Mouse (Mus musculus) liver, adult 2 months (tissue): Measurements from ENCODE around the gene Tanc1. TPM values are rescaled to one million over a fixed set of nuclear protein-coding genes. Genes with fewer than 3 reads are reported as not detected.
A peak's percentile ranks its signal among the peaks of the same experiment; 100 is the strongest.

Experiments used
- DNase-seq: peaks from one replicate; pipeline ENCODE4 v3.0.0-alpha.2; 2011; ENCODE audit warnings: low read depth, low spot score; ENCODE audit errors: extremely low read depth
- H3K27ac ChIP-seq: fragments of 200-500 bp; replicated peaks from 2 replicates; pipeline ENCODE4 v1.5.1; 2012; ENCODE audit warnings: low read depth, mild to moderate bottlenecking, control low read depth, inconsistent platforms, low read length; ENCODE audit not compliant: insufficient read depth
- H3K27me3 ChIP-seq: fragments of 200-500 bp; 2 replicates; pipeline ENCODE4 v1.6.1; 2012; ENCODE audit warnings: mild to moderate bottlenecking, moderate library complexity, low read length, inconsistent platforms; ENCODE audit not compliant: control insufficient read depth, insufficient read depth
- H3K36me3 ChIP-seq: fragments of 200-500 bp; 2 replicates; pipeline ENCODE4 v1.6.1; 2012; ENCODE audit warnings: low read length, inconsistent platforms; ENCODE audit not compliant: control insufficient read depth, insufficient read depth
- H3K4me1 ChIP-seq: fragments of 200-500 bp; 2 replicates; pipeline ENCODE4 v1.6.1; 2011; ENCODE audit warnings: low read length; ENCODE audit not compliant: control insufficient read depth, insufficient read depth
- H3K4me3 ChIP-seq: fragments of 200-500 bp; 2 replicates; pipeline ENCODE4 v1.5.1; 2011; ENCODE audit warnings: low read depth, mild to moderate bottlenecking, control low read depth, low read length, moderate library complexity; ENCODE audit not compliant: insufficient read depth
- H3K79me2 ChIP-seq: fragments of 200-500 bp; 2 replicates; pipeline ENCODE4 v1.6.1; 2012; ENCODE audit warnings: inconsistent platforms, mild to moderate bottlenecking, low read length, moderate library complexity; ENCODE audit not compliant: control insufficient read depth, insufficient read depth
- H3K9ac ChIP-seq: fragments of 200-500 bp; 2 replicates; pipeline ENCODE4 v1.6.1; 2012; ENCODE audit warnings: low read depth, mild to moderate bottlenecking, control low read depth, inconsistent platforms, low read length
- CTCF ChIP-seq: fragments of 200-500 bp; IDR thresholded peaks from 2 replicates; pipeline ENCODE4 v1.5.1; 2011; ENCODE audit warnings: low read depth, low read length, control low read depth
- POLR2A ChIP-seq: fragments of 200-500 bp; IDR thresholded peaks from 2 replicates; pipeline ENCODE4 v1.6.1; 2011; ENCODE audit warnings: low read length, control low read depth; ENCODE audit not compliant: insufficient read depth; ENCODE audit errors: extremely low read depth
- WGBS: fragments of 180-500 bp; shearing (Covaris S2); methylation state at CpG from one replicate; pipeline ENCODE4 v1.1.7; 2018; 5-methylcytosine and 5-hydroxymethylcytosine counted together
- polyA plus RNA-seq: library from polyadenylated mRNA; depleted of rRNA; stranded (reverse); fragments of >200 nt; gene quantifications from 2 replicates; pipeline ENCODE4 v1.2.3, GENCODE M21; 2012
- total RNA-seq: library from RNA; depleted of rRNA; stranded (reverse); fragments of >200 nt; gene quantifications from 2 replicates; pipeline ENCODE4 v1.2.3, GENCODE M21; 2014

The Tanc1 gene
- total and polyA plus RNA-seq, 2 experiments: 2.7 to 5.0 TPM

- TF ChIP-seq CTCF (no peak), POLR2A (no peak)
These were observed 265.5 kb downstream of the Tanc1 start for GRCm38 (mm10) chr2:59877335-59877734.

GRCm38 (mm10) chr2:59878221-59878620 lies 266.4 kb downstream of the Tanc1 start:
- Histone ChIP-seq H3K4me3 (no peak overlapping the region), H3K36me3 (peaks cover 3% of the 10 kb centered on the region; the same call in 1 of the 2 replicates), H3K4me1 (no peaks in the 10 kb centered on the region; the same call in 1 of the 2 replicates), H3K79me2 (no peaks in the 10 kb centered on the region; the same call in 1 of the 2 replicates), H3K27ac (no peak overlapping the region), H3K9ac (no peak overlapping the region), H3K27me3 (no peaks in the 10 kb centered on the region)
- DNase-seq: no peak
- no peak for TF ChIP-seq POLR2A
- no peak for TF ChIP-seq CTCF
- WGBS: 89% methylated on average over 19 of the region's 19 CpGs

More at GRCm38 (mm10) chr2:59877335-59877734, 265.5 kb downstream of the Tanc1 start:
- 94% methylated on average over 4 of the region's 4 CpGs for WGBS
- Histone ChIP-seq H3K4me3 (no peak overlapping the region), H3K4me1 (no peaks in the 10 kb centered on the region), H3K27ac (no peak overlapping the region), H3K9ac (no peak overlapping the region), H3K36me3 (peaks cover 5% of the 10 kb centered on the region; the same call in 1 of the 2 replicates), H3K79me2 (no peaks in the 10 kb centered on the region; the same call in 1 of the 2 replicates), H3K27me3 (no peaks in the 10 kb centered on the region)
- no peak for DNase-seq

GRCm38 (mm10) chr2:59881404-59881803 lies 269.6 kb downstream of the Tanc1 start:
- H3K4me1 ChIP-seq: peaks cover 2% of the 10 kb centered on the region; the same call in 1 of the 2 replicates
- WGBS: 74% methylated on average over 6 of the region's 6 CpGs
- H3K27ac ChIP-seq: no peak overlapping the region; the same call in 1 of the 2 replicates
- H3K79me2 ChIP-seq: no peaks in the 10 kb centered on the region; the same call in 1 of the 2 replicates
- H3K27me3 ChIP-seq: no peaks in the 10 kb centered on the region
- no peaks in the 10 kb centered on the region for H3K36me3 ChIP-seq
- H3K4me3 ChIP-seq: no peak overlapping the region
- no peak for DNase-seq
- TF ChIP-seq CTCF: no peak
- H3K9ac ChIP-seq: no peak overlapping the region

GRCm38 (mm10) chr2:59881831-59882741 lies 270.2 kb downstream of the Tanc1 start, which contains the start of gene Wdsub1:
Wdsub1 (minus strand) TSS chr2:59882591.
- Histone ChIP-seq H3K27ac (peak within 1 kb of the TSS; percentile 90), H3K79me2 (no peaks in the 10 kb centered on the region; the same call in 1 of the 2 replicates), H3K9ac (peak within 1 kb of the TSS; percentile 90), H3K4me3 (peak within 1 kb of the TSS; percentile 97), H3K27me3 (no peaks in the 10 kb centered on the region), H3K4me1 (peaks cover 2% of the 10 kb centered on the region; the same call in 1 of the 2 replicates), H3K36me3 (no peaks in the 10 kb centered on the region)
- DNase-seq: peak; percentile 89
- TF ChIP-seq CTCF (no peak), POLR2A (no peak)
- 2% methylated on average over 57 of the region's 57 CpGs for whole genome bisulfite sequencing

GRCm38 (mm10) chr2:59882742-59883281 lies 271.0 kb downstream of the Tanc1 start:
- TF ChIP-seq CTCF (no peak), POLR2A (no peak)
- Histone ChIP-seq H3K27me3 (no peaks in the 10 kb centered on the region), H3K79me2 (no peaks in the 10 kb centered on the region; the same call in 1 of the 2 replicates), H3K27ac (no peak overlapping the region), H3K9ac (no peak overlapping the region), H3K4me3 (peak overlapping the region; percentile 97; the same call in 1 of the 2 replicates), H3K4me1 (peaks cover 2% of the 10 kb centered on the region; the same call in 1 of the 2 replicates), H3K36me3 (no peaks in the 10 kb centered on the region)
- 66% methylated on average over 8 of the region's 8 CpGs for WGBS
- no peak for DNase-seq
